Mouse (Mus musculus) cerebellum, adult 2 months (tissue): ENCODE results near the gene Adgrg1.

ENCODE experiments used
- CTCF ChIP-seq: fragments of 200-500 bp; IDR thresholded peaks from 2 replicates; pipeline ENCODE4 v1.5.1; 2011; ENCODE audit warnings: low read depth, mild to moderate bottlenecking, control low read depth, low read length, moderate library complexity, borderline replicate concordance; ENCODE audit not compliant: insufficient read depth
- POLR2A ChIP-seq: fragments of 200-500 bp; IDR thresholded peaks from 2 replicates; pipeline ENCODE4 v1.6.1; 2011; ENCODE audit warnings: low read length, control low read depth, borderline replicate concordance; ENCODE audit not compliant: insufficient read depth

DNA sequence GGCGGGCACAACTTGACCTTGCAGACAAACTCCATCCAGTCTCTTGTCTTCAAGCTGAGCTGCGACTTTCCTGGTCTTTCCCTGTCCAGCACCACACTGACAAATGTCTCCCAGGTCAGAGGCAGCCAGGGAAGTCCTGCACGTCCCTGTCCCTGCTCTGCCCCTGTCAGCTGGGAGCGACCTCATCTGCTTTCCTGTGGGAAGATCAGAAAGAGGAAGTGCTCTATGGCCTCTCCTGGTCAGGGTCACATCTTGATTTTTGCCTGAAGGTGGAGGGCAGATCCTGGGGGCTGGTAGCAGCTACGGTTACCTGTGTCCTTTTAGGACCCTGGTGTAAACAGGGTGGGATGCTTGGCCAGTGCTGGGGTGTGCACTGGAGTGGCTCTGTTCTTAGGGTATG lies 40.6 kb upstream of the Adgrg1 start:
- TF ChIP-seq CTCF (no peak), POLR2A (no peak)
